Mouse (Mus musculus) erythroid progenitor cell, adult 5-6 weeks (primary cell): ENCODE data around the gene Shisa5. TPM values are rescaled to one million over a fixed set of nuclear protein-coding genes. Genes with fewer than 3 reads are reported as not detected.

Source experiments
- ATAC-seq: replicated peaks from 2 replicates; pipeline ENCODE4 v1.8.0; 2016; ENCODE audit warnings: moderate number of reproducible peaks, mild to moderate bottlenecking, moderate TSS enrichment, inconsistent platforms; ENCODE audit not compliant: poor library complexity, low FRiP score, severe bottlenecking
- total RNA-seq, 2 experiments: library from RNA; stranded (forward) in 1 of 2; stranded (reverse) in 1 of 2; fragments of 150-400 nt in 1 of 2; fragments of 186-747, 209-891 nt in 1 of 2; gene quantifications; 2 replicates each; pipeline versions ENCODE4 v1.2.3 to v1.2.4; 2015 to 2017; ENCODE audit warnings: low replicate concordance in 2 of 2

Shisa5 gene
- total RNA-seq, 2 experiments from 2014 or later, result 13.8 to 87.6 TPM

DNA sequence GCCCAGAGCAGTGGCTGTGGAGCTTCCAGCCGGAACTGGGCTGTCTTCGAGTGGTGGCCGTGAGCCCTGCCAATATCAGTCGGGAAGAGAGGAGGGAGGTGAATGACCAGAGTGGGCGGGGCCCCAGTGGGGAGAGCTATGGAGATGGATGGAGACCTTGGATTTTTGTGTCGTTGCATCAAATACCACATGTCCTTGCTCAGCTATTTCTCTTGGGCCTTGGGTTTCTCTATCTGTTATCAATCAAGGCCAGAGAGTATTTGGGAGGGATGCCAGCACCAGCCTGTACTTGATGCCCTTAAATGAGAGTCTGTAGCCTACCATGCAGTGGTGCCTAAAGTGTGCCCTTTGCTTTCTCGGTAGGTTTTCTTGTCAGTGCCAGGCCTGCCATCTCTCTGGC lies 64.9 kb downstream of the Shisa5 start:
- ATAC-seq, result no peak

DNA sequence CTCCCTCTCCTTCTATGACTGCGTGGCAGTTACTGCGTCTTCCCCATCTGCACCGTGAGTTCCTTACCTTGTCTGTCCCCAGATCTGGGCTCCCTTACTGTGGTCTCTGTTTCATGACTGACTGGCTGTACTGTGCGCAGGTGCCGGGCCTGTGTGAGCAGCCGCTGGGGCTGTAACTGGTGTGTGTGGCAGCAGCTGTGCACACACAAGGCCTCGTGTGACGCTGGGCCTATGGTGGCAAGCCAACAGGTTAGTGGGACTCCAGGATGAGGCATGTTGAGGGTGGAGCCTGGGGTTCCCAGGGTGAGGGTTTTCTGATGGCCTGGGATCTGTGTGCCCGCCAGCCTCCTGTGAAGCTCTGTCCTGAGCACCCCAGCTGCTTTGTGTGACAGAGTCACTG lies 65.7 kb downstream of the Shisa5 start:
- no peak for ATAC-seq

DNA sequence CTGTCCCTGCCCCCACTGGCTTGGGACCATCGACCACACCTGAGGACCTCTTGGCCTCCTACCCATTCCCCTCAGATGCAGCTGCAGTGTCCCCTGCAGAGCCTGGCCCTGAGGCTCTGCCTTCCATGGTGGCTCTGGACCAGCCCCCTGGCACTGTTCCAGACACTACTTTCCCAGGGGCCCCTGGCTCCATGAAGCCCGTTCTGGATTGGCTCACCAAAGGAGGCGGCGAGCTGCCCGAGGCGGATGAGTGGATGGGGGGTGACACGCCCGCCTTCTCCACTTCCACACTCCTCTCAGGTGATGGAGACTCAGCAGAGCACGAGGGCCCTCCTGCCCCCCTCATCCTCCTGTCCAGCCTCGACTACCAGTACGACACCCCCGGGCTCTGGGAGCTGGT lies 66.6 kb downstream of the Shisa5 start:
- ATAC-seq, result no peak

DNA sequence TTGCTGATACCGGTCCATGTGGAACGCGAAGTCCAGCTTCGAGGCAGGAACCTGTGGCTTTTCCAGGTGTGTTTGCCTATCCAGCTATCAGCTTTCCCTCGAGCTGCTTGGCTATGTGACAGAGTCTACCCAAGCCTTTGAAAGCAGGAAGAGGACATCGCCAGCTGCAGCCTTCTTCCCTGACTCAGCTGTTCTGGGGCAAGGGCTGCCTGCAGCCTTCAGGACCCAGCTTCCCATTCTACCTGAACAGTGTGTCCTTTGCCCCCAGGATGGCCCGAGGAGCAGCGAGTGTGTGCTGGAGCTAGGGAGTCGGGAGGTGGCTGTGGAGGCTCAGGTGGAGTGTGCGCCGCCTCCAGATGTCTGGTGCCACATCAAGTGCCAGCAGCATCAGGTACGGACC lies 67.3 kb downstream of the Shisa5 start:
- ATAC-seq, result no peak

DNA sequence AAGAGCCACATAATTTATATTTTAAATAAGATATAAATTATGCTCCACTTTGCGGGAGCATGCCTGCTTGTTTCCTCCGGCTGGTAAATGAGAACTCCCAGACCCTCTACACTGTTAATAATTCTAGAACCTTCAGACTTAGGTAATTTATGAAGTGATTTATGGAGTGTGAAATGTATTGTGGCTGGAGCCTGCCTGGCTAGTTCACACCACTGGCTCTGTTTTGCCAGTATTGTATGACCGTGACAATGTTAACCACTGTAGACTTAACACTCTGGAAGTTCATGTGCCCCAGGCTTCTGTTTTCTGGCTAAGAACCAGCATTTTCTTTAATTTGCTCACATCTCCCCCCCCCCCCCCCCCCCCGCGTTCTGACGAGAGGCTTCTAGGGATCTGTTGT lies 69.0 kb downstream of the Shisa5 start:
- no peak for ATAC-seq

Other genes with a start within 250 kb of the Shisa5 start
- 2.9 and 6.1 TPM in 2 replicates for gene Nckipsd, start 230.2 kb upstream of the Shisa5 start, total RNA-seq (2015; ENCODE audit: low replicate concordance)
- gene Nckipsd, start 230.2 kb upstream of the Shisa5 start, total RNA-seq (2017; ENCODE audit: low replicate concordance), result 9.8 and 20.6 TPM in 2 replicates
- gene Celsr3, start 212.2 kb upstream of the Shisa5 start, total RNA-seq (2015; ENCODE audit: low replicate concordance), result 2.9 and 4.3 TPM in 2 replicates
- gene Celsr3, start 212.2 kb upstream of the Shisa5 start, total RNA-seq (2017; ENCODE audit: low replicate concordance), result 0.51 and 0.61 TPM in 2 replicates
- gene Slc26a6, start 185.3 kb upstream of the Shisa5 start, total RNA-seq (2015; ENCODE audit: low replicate concordance), result not detected in 2 replicates
- gene Slc26a6, start 185.3 kb upstream of the Shisa5 start, total RNA-seq (2017; ENCODE audit: low replicate concordance), result not detected in 2 replicates
- not detected in 2 replicates for gene Tmem89, start 123.9 kb upstream of the Shisa5 start, total RNA-seq (2015; ENCODE audit: low replicate concordance)
- gene Tmem89, start 123.9 kb upstream of the Shisa5 start, total RNA-seq (2017; ENCODE audit: low replicate concordance), result not detected in 2 replicates
- gene Uqcrc1, start 101.9 kb upstream of the Shisa5 start, total RNA-seq (2015; ENCODE audit: low replicate concordance), result 65.8 and 68.8 TPM in 2 replicates
- gene Uqcrc1, start 101.9 kb upstream of the Shisa5 start, total RNA-seq (2017; ENCODE audit: low replicate concordance), result 100 and 108 TPM in 2 replicates
- 0.42 TPM in 1 of 2 replicates, not detected in the other for gene Col7a1, start 85.0 kb upstream of the Shisa5 start, total RNA-seq (2015; ENCODE audit: low replicate concordance)
- 0.64 TPM in 1 of 2 replicates, not detected in the other for gene Col7a1, start 85.0 kb upstream of the Shisa5 start, total RNA-seq (2017; ENCODE audit: low replicate concordance)
- gene Ucn2, start 52.6 kb upstream of the Shisa5 start, total RNA-seq (2015; ENCODE audit: low replicate concordance), result not detected in 2 replicates
- gene Ucn2, start 52.6 kb upstream of the Shisa5 start, total RNA-seq (2017; ENCODE audit: low replicate concordance), result not detected in 2 replicates
- 3.6 and 9.2 TPM in 2 replicates for gene Pfkfb4, start 46.8 kb upstream of the Shisa5 start, total RNA-seq (2015; ENCODE audit: low replicate concordance)
- 1.6 and 10.8 TPM in 2 replicates for gene Pfkfb4, start 46.8 kb upstream of the Shisa5 start, total RNA-seq (2017; ENCODE audit: low replicate concordance)
- 11.5 and 17.6 TPM in 2 replicates for gene Trex1, start 21.2 kb downstream of the Shisa5 start, total RNA-seq (2015; ENCODE audit: low replicate concordance)
- gene Trex1, start 21.2 kb downstream of the Shisa5 start, total RNA-seq (2017; ENCODE audit: low replicate concordance), result 0.26 and 0.76 TPM in 2 replicates
- 3.4 and 6.5 TPM in 2 replicates for gene Atrip, start 35.6 kb downstream of the Shisa5 start, total RNA-seq (2015; ENCODE audit: low replicate concordance)
- gene Atrip, start 35.6 kb downstream of the Shisa5 start, total RNA-seq (2017; ENCODE audit: low replicate concordance), result 11.0 and 12.6 TPM in 2 replicates
- gene Ccdc51, start 43.9 kb downstream of the Shisa5 start, total RNA-seq (2015; ENCODE audit: low replicate concordance), result 2.9 and 5.0 TPM in 2 replicates
- gene Ccdc51, start 43.9 kb downstream of the Shisa5 start, total RNA-seq (2017; ENCODE audit: low replicate concordance), result 2.6 and 5.5 TPM in 2 replicates
- gene Tma7, start 44.0 kb downstream of the Shisa5 start, total RNA-seq (2015; ENCODE audit: low replicate concordance), result 106 and 281 TPM in 2 replicates
- gene Tma7, start 44.0 kb downstream of the Shisa5 start, total RNA-seq (2017; ENCODE audit: low replicate concordance), result 31.5 and 73.0 TPM in 2 replicates
- gene Plxnb1, start 56.8 kb downstream of the Shisa5 start, total RNA-seq (2015; ENCODE audit: low replicate concordance), result not detected in 2 replicates
- gene Plxnb1, start 56.8 kb downstream of the Shisa5 start, total RNA-seq (2017; ENCODE audit: low replicate concordance), result not detected in 2 replicates
- not detected in 2 replicates for gene Fbxw21, start 123.5 kb downstream of the Shisa5 start, total RNA-seq (2015; ENCODE audit: low replicate concordance)
- gene Fbxw21, start 123.5 kb downstream of the Shisa5 start, total RNA-seq (2017; ENCODE audit: low replicate concordance), result not detected in 2 replicates
- gene Fbxw13, start 157.4 kb downstream of the Shisa5 start, total RNA-seq (2015; ENCODE audit: low replicate concordance), result not detected in 2 replicates
- gene Fbxw13, start 157.4 kb downstream of the Shisa5 start, total RNA-seq (2017; ENCODE audit: low replicate concordance), result not detected in 2 replicates
- not detected in 2 replicates for gene Fbxw20, start 196.2 kb downstream of the Shisa5 start, total RNA-seq (2015; ENCODE audit: low replicate concordance)
- not detected in 2 replicates for gene Fbxw20, start 196.2 kb downstream of the Shisa5 start, total RNA-seq (2017; ENCODE audit: low replicate concordance)
- not detected in 2 replicates for gene Fbxw14, start 249.1 kb downstream of the Shisa5 start, total RNA-seq (2015; ENCODE audit: low replicate concordance)
- gene Fbxw14, start 249.1 kb downstream of the Shisa5 start, total RNA-seq (2017; ENCODE audit: low replicate concordance), result not detected in 2 replicates